Mouse (Mus musculus) stomach, postnatal 0 days (tissue): Measurements from ENCODE around the gene C2cd5. TPM values are rescaled to one million over a fixed set of nuclear protein-coding genes. Genes with fewer than 3 reads are reported as not detected.
A peak's percentile ranks its signal among the peaks of the same experiment; 100 is the strongest.

Source experiments
- ATAC-seq: fragments of 200-750 bp; cut with Nextera tagmentation; 2 replicates; pipeline ENCODE4 v1.8.0; 2017; ENCODE audit not compliant: low FRiP score, low TSS enrichment
- DNase-seq: peaks from one replicate; pipeline ENCODE4 v3.0.0-alpha.2; 2016; ENCODE audit warnings: low spot score
- H3K27ac ChIP-seq: fragments of 300-500 bp; sonication (generic); replicated peaks from 2 replicates; pipeline ENCODE4 v1.5.1; 2014; ENCODE audit warnings: mild to moderate bottlenecking, control low read depth
- H3K27me3 ChIP-seq: fragments of 300-500 bp; sonication (generic); 2 replicates; pipeline ENCODE4 v1.6.1; 2014; ENCODE audit warnings: low read length; ENCODE audit not compliant: control insufficient read depth, insufficient read depth
- H3K36me3 ChIP-seq: fragments of 300-500 bp; sonication (generic); 2 replicates; pipeline ENCODE4 v1.6.1; 2014; ENCODE audit warnings: low read length, mixed read lengths; ENCODE audit not compliant: control insufficient read depth, insufficient read depth
- H3K4me1 ChIP-seq: fragments of 300-500 bp; sonication (generic); replicated peaks from 2 replicates; pipeline ENCODE4 v1.6.1; 2014; ENCODE audit warnings: antibody characterized with exemption; ENCODE audit not compliant: control insufficient read depth, insufficient read depth
- H3K4me2 ChIP-seq: fragments of 300-500 bp; sonication (generic); replicated peaks from 2 replicates; pipeline ENCODE4 v1.6.1; 2014; ENCODE audit warnings: low read depth, mild to moderate bottlenecking, control low read depth, moderate library complexity
- H3K4me3 ChIP-seq: fragments of 300-500 bp; sonication (generic); 2 replicates; pipeline ENCODE4 v1.5.1; 2014; ENCODE audit warnings: low read depth, low read length, control low read depth
- H3K9ac ChIP-seq: fragments of 300-500 bp; sonication (generic); 2 replicates; pipeline ENCODE4 v1.6.1; 2014; ENCODE audit warnings: mild to moderate bottlenecking, low read length, control low read depth, mixed read lengths
- H3K9me3 ChIP-seq: fragments of 300-500 bp; sonication (generic); 2 replicates; pipeline ENCODE4 v1.6.1; 2016; ENCODE audit warnings: low read length; ENCODE audit not compliant: control insufficient read depth
- CTCF ChIP-seq: IDR thresholded peaks from 2 replicates; pipeline ENCODE4 v1.5.1; 2016; ENCODE audit warnings: antibody characterized with exemption, low read depth, mild to moderate bottlenecking, moderate library complexity
- EP300 ChIP-seq: optimal IDR thresholded peaks from 2 replicates; pipeline ENCODE3; 2016; ENCODE audit warnings: antibody characterized with exemption
- WGBS: fragments of 180-500 bp; shearing (Covaris S2); extraction: QIAGEN DNeasy Blood & Tissue Kit; methylation state at CpG from one replicate; pipeline ENCODE4 v1.1.7; 2014; 5-methylcytosine and 5-hydroxymethylcytosine counted together
- polyA plus RNA-seq: library from polyadenylated mRNA; unstranded; fragments of >200 nt; fragmentation: Nextera tagmentation; extraction: Ambion mirVana; gene quantifications from 2 replicates; pipeline ENCODE4 v1.2.1, GENCODE M21; 2015

The C2cd5 gene
- polyA plus RNA-seq, 1 experiment from 2014 or later = 7.7 TPM

- Histone ChIP-seq H3K9me3 (no peaks in the 10 kb centered on the region), H3K4me1 (no peaks in the 10 kb centered on the region), H3K27me3 (no peaks in the 10 kb centered on the region), H3K4me2 (no peak overlapping the region), H3K27ac (no peak overlapping the region), H3K36me3 (no peaks in the 10 kb centered on the region), H3K4me3 (no peak overlapping the region), H3K9ac (no peak overlapping the region)
- peak; percentile 28 for DNase-seq
- peak; percentile 64 for ATAC-seq
- TF ChIP-seq CTCF (peak; percentile 63), EP300 (no peak)
- WGBS = 20% methylated on average over 2 of the region's 2 CpGs
Measured at GRCm38 (mm10) chr6:143114556-143114955, 14.6 kb upstream of the C2cd5 start.

- H3K4me1 ChIP-seq = no peaks in the 10 kb centered on the region
- no peak overlapping the region for H3K4me3 ChIP-seq
- no peaks in the 10 kb centered on the region for H3K36me3 ChIP-seq
- no peak for ATAC-seq
- no peak for DNase-seq
- WGBS = 86% methylated on average over 7 of the region's 7 CpGs
- TF ChIP-seq CTCF = peak; percentile 36
- no peak for TF ChIP-seq EP300
- no peak overlapping the region for H3K4me2 ChIP-seq
- H3K9me3 ChIP-seq = no peaks in the 10 kb centered on the region
- no peaks in the 10 kb centered on the region for H3K27me3 ChIP-seq
- no peak overlapping the region for H3K27ac ChIP-seq
- no peak overlapping the region for H3K9ac ChIP-seq
Measured at GRCm38 (mm10) chr6:143110371-143110770, 10.4 kb upstream of the C2cd5 start.

- H3K4me2 ChIP-seq = no peak overlapping the region
- TF ChIP-seq EP300 (no peak), CTCF (no peak)
- WGBS = 71% methylated on average over 16 of the region's 16 CpGs
- H3K9ac ChIP-seq = no peak overlapping the region
- no peak overlapping the region for H3K27ac ChIP-seq
- H3K36me3 ChIP-seq = no peaks in the 10 kb centered on the region
- no peaks in the 10 kb centered on the region for H3K9me3 ChIP-seq
- DNase-seq = no peak
- no peaks in the 10 kb centered on the region for H3K4me1 ChIP-seq
- ATAC-seq = no peak
- no peaks in the 10 kb centered on the region for H3K27me3 ChIP-seq
- no peak overlapping the region for H3K4me3 ChIP-seq
Measured at GRCm38 (mm10) chr6:143109622-143110218, 9.8 kb upstream of the C2cd5 start.

- H3K36me3 ChIP-seq = no peaks in the 10 kb centered on the region
- TF ChIP-seq CTCF (no peak), EP300 (no peak)
- no peak overlapping the region for H3K4me3 ChIP-seq
- H3K27ac ChIP-seq = no peak overlapping the region
- no peak overlapping the region for H3K9ac ChIP-seq
- no peaks in the 10 kb centered on the region for H3K9me3 ChIP-seq
- no peak for ATAC-seq
- H3K4me1 ChIP-seq = no peaks in the 10 kb centered on the region
- H3K27me3 ChIP-seq = no peaks in the 10 kb centered on the region
- no peak for DNase-seq
- 82% methylated on average over 13 of the region's 13 CpGs for WGBS
- H3K4me2 ChIP-seq = no peak overlapping the region
Measured at GRCm38 (mm10) chr6:143108031-143108430, 8.1 kb upstream of the C2cd5 start.

- H3K4me1 ChIP-seq = no peaks in the 10 kb centered on the region
- H3K36me3 ChIP-seq = no peaks in the 10 kb centered on the region
- H3K4me2 ChIP-seq = no peak overlapping the region
- DNase-seq (no peak), ATAC-seq (no peak)
- no peak overlapping the region for H3K4me3 ChIP-seq
- TF ChIP-seq CTCF = no peak
- no peak for TF ChIP-seq EP300
- no peaks in the 10 kb centered on the region for H3K27me3 ChIP-seq
- H3K27ac ChIP-seq = no peak overlapping the region
- no peaks in the 10 kb centered on the region for H3K9me3 ChIP-seq
- 91% methylated on average over 4 of the region's 4 CpGs for WGBS
- H3K9ac ChIP-seq = no peak overlapping the region
Measured at GRCm38 (mm10) chr6:143107611-143108010, 7.7 kb upstream of the C2cd5 start.

GRCm38 (mm10) chr6:143105766-143106165 lies 5.8 kb upstream of the C2cd5 start:
- Histone ChIP-seq H3K4me3 (no peak overlapping the region), H3K4me2 (no peak overlapping the region), H3K4me1 (no peaks in the 10 kb centered on the region), H3K36me3 (no peaks in the 10 kb centered on the region), H3K27me3 (no peaks in the 10 kb centered on the region), H3K27ac (no peak overlapping the region), H3K9ac (no peak overlapping the region), H3K9me3 (no peaks in the 10 kb centered on the region)
- no peak for DNase-seq
- WGBS = 67% methylated on average over 3 of the region's 3 CpGs
- ATAC-seq = no peak
- TF ChIP-seq CTCF (no peak), EP300 (no peak)
